Mouse (Mus musculus) Patski (cell line): Measurements from ENCODE around the gene Rab19. TPM values are rescaled to one million over a fixed set of nuclear protein-coding genes. Genes with fewer than 3 reads are reported as not detected.

Source experiments
- ATAC-seq: fragments of 100-300 bp; one replicate; pipeline ENCODE4 v1.8.0; 2021
- CTCF ChIA-PET: fragments of 350-600 bp; sonication (Branson Sonifier 250); formaldehyde crosslinking; loops from one replicate; lab custom pipeline; 2022; ENCODE audit warnings: inconsistent platforms; lab: Charles Lee
- POLR2A ChIA-PET: fragments of 350-600 bp; sonication (Branson Sonifier 250); formaldehyde crosslinking; loops from one replicate; lab custom pipeline; 2022; ENCODE audit warnings: antibody characterized with exemption, inconsistent platforms; lab: Charles Lee
- DNase-seq: peaks from one replicate; pipeline ENCODE4 v3.0.0-alpha.2; 2011; ENCODE audit warnings: low read depth, low spot score
- H3K27me3 ChIP-seq: fragments of 371-371 bp; one replicate; pipeline ENCODE4 v1.5.1; 2021
- CTCF ChIP-seq: fragments of 100-300 bp; IDR thresholded peaks from one replicate; pipeline ENCODE4 v1.5.1; 2021
- in situ Hi-C: fragments of 300-500 bp; cut with MboI; formaldehyde crosslinking; loops from 3 replicates; pipeline ENCODE4 v1.11.1; 2018; ENCODE audit warnings: low pct_unique_long_range_greater_than_20kb, mixed read lengths
- polyA plus RNA-seq: library from polyadenylated mRNA; unstranded; gene quantifications from one replicate; pipeline ENCODE4 v1.2.3, GENCODE M21; 2021

Rab19 gene
- polyA plus RNA-seq: 0.15 TPM

DNA sequence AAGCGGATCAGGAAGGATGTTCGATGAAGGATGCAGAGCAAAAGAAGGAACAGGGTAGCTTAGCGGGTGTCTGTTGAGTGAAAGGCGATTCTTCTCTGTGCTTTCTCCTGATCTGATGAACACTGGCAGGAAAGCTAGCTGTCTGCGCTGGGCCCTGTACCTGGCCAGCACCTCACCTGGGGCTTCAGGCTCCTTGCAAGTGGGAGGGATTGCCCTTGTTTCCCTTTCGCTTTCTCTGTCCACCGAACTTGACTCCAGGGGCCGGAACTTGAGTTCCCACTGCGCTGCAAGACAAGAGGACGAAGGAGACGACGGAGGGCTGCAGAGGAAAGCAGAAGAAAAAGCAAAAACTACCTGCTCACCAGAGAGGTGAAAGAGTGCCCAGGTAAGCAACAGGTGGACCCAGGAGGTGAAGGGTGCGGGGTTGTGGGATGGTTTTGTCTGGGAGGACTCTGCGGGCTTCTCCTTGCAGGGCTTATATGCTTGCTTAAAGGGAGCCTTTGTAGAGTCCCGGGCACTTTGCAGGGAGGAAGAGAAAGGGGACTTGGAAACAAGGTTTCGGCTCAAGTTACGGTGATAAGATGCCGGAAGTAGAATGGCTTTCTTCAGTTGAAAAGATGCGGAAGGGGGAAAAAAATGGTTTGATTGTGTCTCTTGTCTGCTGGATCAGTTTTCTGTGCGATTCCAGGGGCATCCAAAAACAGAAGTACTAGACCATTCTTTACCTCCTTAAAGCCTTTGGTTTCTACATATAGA, at the start of gene Rab19:
Gene Rab19, plus strand, starts transcription at position 51 of the 756 bp plus-strand sequence.
- no peaks in the 10 kb centered on the region for H3K27me3 ChIP-seq
- in situ Hi-C loops: no loop called here
- DNase-seq: no peak
- no peak for TF ChIP-seq CTCF
- POLR2A ChIA-PET: interaction anchor here (0.6 kb wide), 1 partner anchor 12 kb away, joined by 3 read pairs; no protein-coding TSS in a partner anchor
- CTCF ChIA-PET: no interaction called here
- no peak for ATAC-seq

DNA sequence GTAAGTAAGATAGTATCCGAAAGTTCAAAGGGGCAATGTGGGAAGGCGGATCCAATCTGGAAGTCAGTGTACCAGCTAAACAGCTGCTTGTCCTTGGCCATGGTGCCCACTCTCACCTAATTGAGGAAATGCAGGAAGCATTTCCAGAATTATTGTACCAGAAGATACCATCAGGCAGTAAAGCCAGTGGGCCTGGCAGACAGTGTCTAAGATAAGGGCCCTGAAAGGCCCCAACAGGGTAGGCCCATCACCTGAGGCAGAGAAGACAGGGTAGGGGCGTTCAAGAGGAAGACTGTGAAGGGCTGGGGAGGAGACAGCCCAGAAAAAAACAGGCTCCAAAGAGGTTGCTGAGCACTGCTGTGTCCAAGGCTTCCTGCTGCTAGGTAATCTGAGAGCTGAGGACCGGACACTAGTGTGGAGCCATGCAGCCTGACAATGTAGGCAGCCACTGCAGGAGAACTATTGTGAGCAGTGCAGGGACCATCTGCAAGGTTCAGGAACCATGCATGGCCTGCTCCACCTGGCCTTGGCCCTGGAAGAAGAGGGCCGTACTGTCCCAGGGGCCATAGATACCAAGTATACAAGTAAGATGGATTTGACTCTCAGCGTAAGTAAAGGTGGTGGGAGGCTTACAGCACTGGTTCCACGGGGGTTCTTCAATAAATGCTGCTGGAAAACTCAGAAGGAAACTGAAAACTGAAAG, 48.8 kb upstream of the Rab19 start:
- TF ChIP-seq CTCF: no peak
- ATAC-seq (no peak), DNase-seq (no peak)
- CTCF ChIA-PET: no interaction called here
- H3K27me3 ChIP-seq: no peaks in the 10 kb centered on the region
- in situ Hi-C loops: no loop called here
- POLR2A ChIA-PET: no interaction called here

DNA sequence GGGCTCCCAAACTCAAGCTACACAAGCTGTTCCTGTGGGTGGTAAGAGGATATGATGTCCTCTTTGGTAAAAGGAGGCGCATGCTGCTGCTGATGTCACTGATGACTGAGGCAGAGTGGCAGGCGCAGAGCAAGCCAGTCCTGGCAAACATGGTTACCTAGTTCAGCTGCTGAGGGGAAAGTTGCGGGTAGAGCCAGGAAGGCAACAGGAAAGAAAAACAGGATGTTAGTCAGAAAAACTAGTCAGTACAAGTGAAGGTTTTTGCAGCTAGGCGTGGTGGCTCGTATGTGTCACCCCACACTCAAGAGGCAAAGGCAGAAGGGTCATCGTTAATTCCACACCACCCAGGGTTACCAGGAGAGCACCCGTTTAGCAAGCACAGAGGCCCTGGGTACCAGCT, 46.8 kb upstream of the Rab19 start:
- DNase-seq: no peak
- no peaks in the 10 kb centered on the region for H3K27me3 ChIP-seq
- POLR2A ChIA-PET: no interaction called here
- TF ChIP-seq CTCF: no peak
- no peak for ATAC-seq
- in situ Hi-C loops: no loop called here
- CTCF ChIA-PET: interaction anchor here (1.1 to 1.4 kb wide), 2 partner anchors 11 to 36 kb away, joined by 3 read pairs; no protein-coding TSS in a partner anchor

DNA sequence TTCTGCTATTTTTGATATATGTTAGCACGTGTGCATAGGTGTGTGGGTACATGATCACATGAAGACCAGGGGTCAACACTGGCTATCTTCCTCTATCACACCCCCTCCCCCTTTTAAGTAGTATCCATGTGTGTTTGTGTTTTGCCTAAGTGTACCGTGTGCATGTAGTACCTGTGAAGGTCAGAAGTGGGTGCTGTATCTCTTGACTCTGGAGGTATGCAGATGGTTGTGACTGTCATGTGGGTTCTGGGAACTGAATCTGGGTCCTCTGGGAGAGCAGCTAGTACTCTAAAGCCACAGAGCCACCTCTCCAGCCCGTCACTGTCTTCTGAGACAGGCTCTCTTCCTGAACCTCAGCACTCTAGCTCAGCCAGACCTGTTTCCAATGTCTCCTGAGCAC, 46.1 kb upstream of the Rab19 start:
- ATAC-seq (no peak), DNase-seq (no peak)
- CTCF ChIA-PET: interaction anchor here (0.9 to 1.4 kb wide), 4 partner anchors 11 to 35 kb away, joined by 3 read pairs; no protein-coding TSS in a partner anchor
- H3K27me3 ChIP-seq: no peaks in the 10 kb centered on the region
- POLR2A ChIA-PET: no interaction called here
- TF ChIP-seq CTCF: peak; percentile 56
- in situ Hi-C loops: no loop called here

DNA sequence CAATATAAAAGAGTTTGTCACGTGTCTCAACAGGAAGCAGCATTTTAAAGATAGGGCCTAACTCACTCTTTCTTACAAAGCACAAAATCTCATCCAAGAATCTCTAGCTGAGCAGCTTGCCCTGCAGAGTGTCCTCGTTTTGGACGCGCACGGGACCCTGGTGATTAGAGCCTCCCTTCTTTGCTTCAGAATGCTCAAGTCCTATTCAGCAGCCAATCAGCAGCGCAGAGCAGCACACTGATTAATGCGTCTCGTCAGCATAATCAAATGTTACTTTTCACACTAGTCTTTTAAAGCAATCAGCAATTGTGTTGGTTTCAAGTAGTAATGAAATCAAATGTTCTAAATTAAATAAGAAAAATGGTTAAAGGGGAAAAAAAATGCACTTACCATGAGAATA, 42.6 kb upstream of the Rab19 start:
- POLR2A ChIA-PET: no interaction called here
- in situ Hi-C loops: no loop called here
- ATAC-seq (no peak), DNase-seq (no peak)
- TF ChIP-seq CTCF: no peak
- no peaks in the 10 kb centered on the region for H3K27me3 ChIP-seq
- CTCF ChIA-PET: no interaction called here

DNA sequence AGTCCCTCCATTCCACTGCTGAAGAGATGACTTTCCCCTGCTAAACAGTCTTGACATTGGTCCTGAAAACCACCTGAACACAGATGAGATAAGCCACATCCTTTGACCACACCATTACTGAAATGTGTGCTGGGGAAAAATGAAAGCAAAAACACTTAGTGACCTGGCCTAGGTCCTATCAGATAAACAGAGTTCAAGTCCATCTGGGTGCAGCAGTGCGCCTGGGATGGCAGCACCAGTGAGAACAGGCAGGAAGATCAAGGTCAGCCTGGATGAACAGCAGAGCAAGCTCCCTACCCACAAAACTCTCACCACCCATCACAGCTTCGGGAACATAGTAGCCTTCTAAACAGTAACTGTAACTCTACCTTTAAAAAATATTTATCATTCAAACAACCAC, 39.2 kb upstream of the Rab19 start:
- ChIA-PET CTCF (no interaction called here), POLR2A (no interaction called here)
- no peak for DNase-seq
- ATAC-seq: no peak
- in situ Hi-C loops: loop anchor here (5.0 kb wide), 1 partner anchor 144 kb away; no protein-coding TSS in a partner anchor
- H3K27me3 ChIP-seq: no peaks in the 10 kb centered on the region
- TF ChIP-seq CTCF: no peak

DNA sequence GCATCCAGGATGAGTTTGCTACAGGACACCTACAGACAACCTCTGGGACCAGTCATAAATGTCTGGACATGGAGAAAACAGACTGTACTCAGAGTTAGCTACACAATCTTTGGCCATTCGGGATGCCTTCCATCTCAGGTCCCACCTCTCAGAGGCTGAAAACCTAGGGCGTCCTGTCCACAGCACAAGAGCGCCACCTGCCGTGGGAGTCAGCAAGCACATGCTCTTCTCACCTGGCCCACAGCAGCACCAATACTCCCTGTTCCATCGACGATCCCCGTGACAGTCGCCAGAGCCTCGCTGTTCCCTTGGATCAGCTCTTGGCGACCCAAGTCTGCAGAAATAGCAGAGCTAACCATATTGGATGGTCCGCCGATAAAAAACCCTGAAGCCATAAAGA, 37.0 kb upstream of the Rab19 start:
- ChIA-PET POLR2A (no interaction called here), CTCF (interaction anchor here (1.0 to 1.3 kb wide), 4 partner anchors 14 to 193 kb away, joined by 3 to 4 read pairs (median 3); no protein-coding TSS in a partner anchor)
- H3K27me3 ChIP-seq: no peaks in the 10 kb centered on the region
- in situ Hi-C loops: loop anchor here (5.0 kb wide), 1 partner anchor 147 kb away; no protein-coding TSS in a partner anchor
- peak; percentile 65 for ATAC-seq
- peak; percentile 97 for TF ChIP-seq CTCF
- DNase-seq: peak; percentile 7

DNA sequence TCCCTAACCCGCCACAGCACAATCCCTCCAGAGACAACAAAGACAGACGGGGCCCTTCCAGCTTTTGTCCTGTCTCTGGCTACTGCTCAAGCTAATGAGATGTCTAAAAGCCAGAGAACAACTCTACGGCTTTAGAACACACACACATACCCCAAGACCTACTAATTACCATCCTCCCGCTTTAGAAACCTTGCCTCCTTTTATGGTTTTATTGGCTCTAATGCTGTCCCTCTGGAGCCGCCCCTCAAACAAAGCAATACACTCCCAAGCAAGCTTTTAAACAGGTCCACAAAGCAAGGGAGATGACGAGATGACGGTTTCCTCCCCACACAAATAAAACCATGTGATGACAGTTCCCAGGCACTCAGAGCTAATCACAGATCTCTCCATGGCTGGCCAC, 35.5 kb upstream of the Rab19 start:
- POLR2A ChIA-PET: no interaction called here
- no peak for ATAC-seq
- H3K27me3 ChIP-seq: no peaks in the 10 kb centered on the region
- DNase-seq: no peak
- in situ Hi-C loops: no loop called here
- no peak for TF ChIP-seq CTCF
- CTCF ChIA-PET: interaction anchor here (0.7 to 1.4 kb wide), 4 partner anchors 9 to 161 kb away, joined by 3 to 4 read pairs (median 3); no protein-coding TSS in a partner anchor

DNA sequence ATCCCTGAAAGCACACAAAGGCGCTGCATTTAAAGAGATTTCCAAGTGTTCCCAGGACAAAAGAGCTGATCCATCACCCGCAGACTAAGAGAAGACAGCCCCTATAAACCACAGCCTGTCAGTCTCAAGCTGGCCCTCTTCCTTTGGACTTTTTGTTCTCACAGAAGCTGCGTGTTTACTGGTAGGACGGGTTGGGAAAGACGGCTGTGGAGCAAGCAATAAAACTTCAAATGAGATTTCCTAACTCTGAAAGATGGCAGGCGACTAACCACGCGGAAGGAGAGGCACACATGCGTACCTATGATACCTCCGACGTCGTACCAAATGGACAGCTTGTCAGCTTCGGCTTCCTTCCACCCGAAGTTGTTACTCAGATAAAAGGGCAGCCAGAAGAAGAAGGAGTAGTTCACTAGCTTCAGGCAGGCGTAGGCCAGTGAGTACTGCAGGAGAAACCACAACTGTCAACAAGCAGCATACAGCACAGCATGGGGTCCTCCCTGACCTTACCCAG, 33.9 kb upstream of the Rab19 start:
- ChIA-PET POLR2A (no interaction called here), CTCF (no interaction called here)
- TF ChIP-seq CTCF: no peak
- DNase-seq (no peak), ATAC-seq (no peak)
- no peaks in the 10 kb centered on the region for H3K27me3 ChIP-seq
- in situ Hi-C loops: no loop called here

DNA sequence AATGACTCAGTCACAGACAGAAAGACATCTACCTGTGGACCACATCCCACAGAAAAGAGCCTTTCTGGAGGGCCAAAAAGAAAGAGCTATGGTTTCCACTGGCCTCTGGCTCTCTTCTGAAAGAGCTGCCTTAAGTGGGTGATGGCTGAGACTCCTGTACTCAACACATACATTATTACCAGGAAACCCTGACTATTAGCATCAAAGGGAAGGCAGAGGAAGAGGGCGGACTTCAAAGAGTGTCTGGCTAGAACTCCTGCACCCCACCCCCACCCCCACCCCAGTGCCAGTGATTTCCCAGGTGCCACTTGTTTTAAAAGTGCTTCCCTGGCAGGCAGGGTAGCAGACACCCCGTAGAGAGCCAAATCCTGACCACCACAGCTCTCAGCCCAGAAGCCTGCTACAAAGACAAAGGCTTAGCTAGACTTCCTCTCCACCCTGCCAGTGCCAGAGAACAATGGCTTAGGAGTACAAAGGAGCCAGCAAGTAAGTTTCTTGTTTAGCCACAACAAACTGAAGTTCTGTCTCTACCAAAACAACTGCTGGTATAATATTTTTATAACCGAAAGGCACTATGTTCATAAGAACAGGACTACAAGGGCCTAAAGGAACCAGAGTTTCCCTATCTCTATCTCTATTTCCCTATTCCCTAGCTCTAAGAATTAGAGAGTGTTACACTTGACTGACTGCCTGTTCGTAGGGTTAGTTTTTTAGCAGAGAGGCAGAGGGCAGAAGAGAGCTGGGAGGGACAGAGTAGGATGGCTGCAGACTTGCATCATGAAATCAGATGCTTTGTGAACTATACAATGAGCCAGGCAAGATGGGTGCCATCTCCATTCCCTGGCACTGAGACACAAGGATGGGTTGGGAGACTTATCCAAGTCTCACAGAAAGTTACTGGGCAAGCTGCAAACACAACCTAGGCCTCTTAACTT, 32.8 kb upstream of the Rab19 start:
- TF ChIP-seq CTCF: no peak
- ChIA-PET POLR2A (no interaction called here), CTCF (interaction anchor here (1.1 to 1.3 kb wide), 2 partner anchors 16 to 161 kb away, joined by 3 read pairs; no protein-coding TSS in a partner anchor)
- no peak for DNase-seq
- ATAC-seq: no peak
- no peaks in the 10 kb centered on the region for H3K27me3 ChIP-seq
- in situ Hi-C loops: no loop called here
